Mouse (Mus musculus): ENCODE measurements around the gene Pex6. TPM values are rescaled to one million over a fixed set of nuclear protein-coding genes. Genes with fewer than 3 reads are reported as not detected.

Pex6 gene
- polyA plus RNA-seq, 1 experiment: 29.6 TPM

DNA sequence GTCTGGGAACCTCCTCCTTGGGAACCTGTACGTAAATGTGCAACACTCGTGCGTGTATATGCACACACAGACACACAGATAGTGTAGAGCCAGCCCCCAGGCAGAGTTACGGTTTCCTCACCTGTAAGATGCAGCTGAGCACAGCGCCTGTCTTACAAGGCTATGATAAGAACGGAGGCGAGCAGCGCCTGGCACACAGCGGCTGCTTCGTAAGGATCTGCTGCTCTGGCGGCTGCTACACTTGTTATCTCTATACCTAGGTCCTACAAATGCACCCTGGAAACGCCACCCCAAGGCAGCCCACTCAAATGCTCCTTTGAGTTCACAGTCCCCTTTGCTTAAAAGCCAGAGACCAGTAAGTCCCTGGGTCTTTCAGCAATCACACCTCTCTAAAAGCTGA, 20.6 kb upstream of the Pex6 start:
- Histone ChIP-seq H3K4me2 (ENCODE audit: low read depth) (no peak overlapping the region), H3K27me3 (ENCODE audit: control insufficient read depth, insufficient read depth, insufficient read length) (no peaks in the 10 kb centered on the region), H3K79me2 (ENCODE audit: control insufficient read depth, insufficient read depth) (peaks cover 6% of the 10 kb centered on the region), H3ac (ENCODE audit: control insufficient read depth, insufficient read length) (no peak overlapping the region), H3K4me3 (no peak overlapping the region), H3K36me3 (ENCODE audit: control insufficient read depth, insufficient read depth) (peaks cover 7% of the 10 kb centered on the region)
- TF ChIP-seq SRF (IDR thresholded peaks at IDR 0.05; ENCODE audit: control insufficient read depth, insufficient read length, low read depth) (no peak), POLR2AphosphoS2 (IDR thresholded peaks at IDR 0.05; ENCODE audit: insufficient read length, low read depth) (no peak), MAX (IDR thresholded peaks at IDR 0.05; ENCODE audit: low read depth) (no peak), MYOD1 (IDR thresholded peaks at IDR 0.05; ENCODE audit: control insufficient read depth in 1 of 3, insufficient read length in 2 of 3, low read depth in 2 of 3) (no peak), MYOG (IDR thresholded peaks at IDR 0.05; ENCODE audit: control insufficient read depth in 1 of 3, insufficient read depth in 1 of 3, insufficient read length in 2 of 3, low read depth in 2 of 3) (no peak), USF1 (IDR thresholded peaks at IDR 0.05; ENCODE audit: low read depth) (no peak), TCF3 (IDR thresholded peaks at IDR 0.05; ENCODE audit: insufficient read length, low read depth) (no peak), POLR2A (IDR thresholded peaks at IDR 0.05; ENCODE audit: insufficient read length, low read depth) (no peak), E2F4 (IDR thresholded peaks at IDR 0.05; ENCODE audit: insufficient read depth) (no peak), TCF12 (IDR thresholded peaks at IDR 0.05; ENCODE audit: insufficient read depth, poor library complexity, severe bottlenecking) (no peak), CEBPB (IDR thresholded peaks at IDR 0.05; ENCODE audit: insufficient read depth, poor library complexity, severe bottlenecking) (no peak), REST (IDR thresholded peaks at IDR 0.05; ENCODE audit: insufficient read depth, insufficient read length) (no peak)

- no peaks in the 10 kb centered on the region for H3K27me3 ChIP-seq (ENCODE audit: control insufficient read depth, insufficient read depth, insufficient read length)
- TF ChIP-seq POLR2AphosphoS2 (IDR thresholded peaks at IDR 0.05; ENCODE audit: insufficient read length, low read depth): no peak
- TF ChIP-seq USF1 (IDR thresholded peaks at IDR 0.05; ENCODE audit: low read depth): no peak
- TF ChIP-seq SRF (IDR thresholded peaks at IDR 0.05; ENCODE audit: control insufficient read depth, insufficient read length, low read depth): no peak
- TF ChIP-seq CEBPB (IDR thresholded peaks at IDR 0.05; ENCODE audit: insufficient read depth, poor library complexity, severe bottlenecking): no peak
- no peak for TF ChIP-seq MYOD1 (IDR thresholded peaks at IDR 0.05; ENCODE audit: control insufficient read depth in 1 of 3, insufficient read length in 2 of 3, low read depth in 2 of 3)
- TF ChIP-seq E2F4 (IDR thresholded peaks at IDR 0.05; ENCODE audit: insufficient read depth): no peak
- no peak for TF ChIP-seq TCF3 (IDR thresholded peaks at IDR 0.05; ENCODE audit: insufficient read length, low read depth)
- no peak for TF ChIP-seq POLR2A (IDR thresholded peaks at IDR 0.05; ENCODE audit: insufficient read length, low read depth)
- no peak for TF ChIP-seq MYOG (IDR thresholded peaks at IDR 0.05; ENCODE audit: control insufficient read depth in 1 of 3, insufficient read depth in 1 of 3, insufficient read length in 2 of 3, low read depth in 2 of 3)
- TF ChIP-seq REST (IDR thresholded peaks at IDR 0.05; ENCODE audit: insufficient read depth, insufficient read length): no peak
- TF ChIP-seq TCF12 (IDR thresholded peaks at IDR 0.05; ENCODE audit: insufficient read depth, poor library complexity, severe bottlenecking): no peak
- no peak for TF ChIP-seq MAX (IDR thresholded peaks at IDR 0.05; ENCODE audit: low read depth)
These were observed 19.9 kb upstream of the Pex6 start for GRCm38 (mm10) chr17:46691390-46691789.

GRCm38 (mm10) chr17:46694517-46695063, 16.7 kb upstream of the Pex6 start:
- no peak overlapping the region for H3K4me3 ChIP-seq
- no peak overlapping the region for H3K4me2 ChIP-seq (ENCODE audit: low read depth)
- H3K27me3 ChIP-seq (ENCODE audit: control insufficient read depth, insufficient read depth, insufficient read length): no peaks in the 10 kb centered on the region
- peaks cover 24% of the 10 kb centered on the region for H3K79me2 ChIP-seq (ENCODE audit: control insufficient read depth, insufficient read depth)
- no peaks in the 10 kb centered on the region for H3K36me3 ChIP-seq (ENCODE audit: control insufficient read depth, insufficient read depth)
- no peak for TF ChIP-seq E2F4 (IDR thresholded peaks at IDR 0.05; ENCODE audit: insufficient read depth)
- TF ChIP-seq MYOG (IDR thresholded peaks at IDR 0.05; ENCODE audit: control insufficient read depth in 1 of 3, insufficient read depth in 1 of 3, insufficient read length in 2 of 3, low read depth in 2 of 3): no peak
- no peak for TF ChIP-seq MYOD1 (IDR thresholded peaks at IDR 0.05; ENCODE audit: control insufficient read depth in 1 of 3, insufficient read length in 2 of 3, low read depth in 2 of 3)
- TF ChIP-seq MAX (IDR thresholded peaks at IDR 0.05; ENCODE audit: low read depth): no peak
- no peak for TF ChIP-seq REST (IDR thresholded peaks at IDR 0.05; ENCODE audit: insufficient read depth, insufficient read length)
- no peak for TF ChIP-seq SRF (IDR thresholded peaks at IDR 0.05; ENCODE audit: control insufficient read depth, insufficient read length, low read depth)
- no peak for TF ChIP-seq POLR2AphosphoS2 (IDR thresholded peaks at IDR 0.05; ENCODE audit: insufficient read length, low read depth)
- TF ChIP-seq TCF3 (IDR thresholded peaks at IDR 0.05; ENCODE audit: insufficient read length, low read depth): no peak
- no peak for TF ChIP-seq CEBPB (IDR thresholded peaks at IDR 0.05; ENCODE audit: insufficient read depth, poor library complexity, severe bottlenecking)
- no peak for TF ChIP-seq USF1 (IDR thresholded peaks at IDR 0.05; ENCODE audit: low read depth)
- TF ChIP-seq TCF12 (IDR thresholded peaks at IDR 0.05; ENCODE audit: insufficient read depth, poor library complexity, severe bottlenecking): no peak
- TF ChIP-seq POLR2A (IDR thresholded peaks at IDR 0.05; ENCODE audit: insufficient read length, low read depth): no peak
- H3ac ChIP-seq (ENCODE audit: control insufficient read depth, insufficient read length): no peak overlapping the region

More at GRCm38 (mm10) chr17:46691390-46691789, 19.9 kb upstream of the Pex6 start:
- Histone ChIP-seq H3K79me2 (ENCODE audit: control insufficient read depth, insufficient read depth) (peaks cover 13% of the 10 kb centered on the region), H3K4me2 (ENCODE audit: low read depth) (no peak overlapping the region), H3K36me3 (ENCODE audit: control insufficient read depth, insufficient read depth) (peaks cover 4% of the 10 kb centered on the region), H3ac (ENCODE audit: control insufficient read depth, insufficient read length) (no peak overlapping the region), H3K4me3 (no peak overlapping the region)

GRCm38 (mm10) chr17:46698515-46698914, 12.7 kb upstream of the Pex6 start:
- TF ChIP-seq MYOG (IDR thresholded peaks at IDR 0.05; ENCODE audit: control insufficient read depth in 1 of 3, insufficient read depth in 1 of 3, insufficient read length in 2 of 3, low read depth in 2 of 3): peak in 1 of 3 experiments; percentile 55
- TF ChIP-seq MAX (IDR thresholded peaks at IDR 0.05; ENCODE audit: low read depth): no peak
- no peak for TF ChIP-seq TCF12 (IDR thresholded peaks at IDR 0.05; ENCODE audit: insufficient read depth, poor library complexity, severe bottlenecking)
- TF ChIP-seq USF1 (IDR thresholded peaks at IDR 0.05; ENCODE audit: low read depth): no peak
- Histone ChIP-seq H3ac (ENCODE audit: control insufficient read depth, insufficient read length) (no peak overlapping the region), H3K27me3 (ENCODE audit: control insufficient read depth, insufficient read depth, insufficient read length) (no peaks in the 10 kb centered on the region), H3K79me2 (ENCODE audit: control insufficient read depth, insufficient read depth) (peaks cover 48% of the 10 kb centered on the region), H3K4me2 (ENCODE audit: low read depth) (peak overlapping the region; percentile 59), H3K36me3 (ENCODE audit: control insufficient read depth, insufficient read depth) (no peaks in the 10 kb centered on the region), H3K4me3 (no peak overlapping the region)

Data from myocyte (in vitro differentiated cells).